Mouse (Mus musculus): ENCODE data around the gene St3gal3. TPM values are rescaled to one million over a fixed set of nuclear protein-coding genes. Genes with fewer than 3 reads are reported as not detected.
A peak's percentile ranks its signal among the peaks of the same experiment; 100 is the strongest.

Gene St3gal3
- polyA plus RNA-seq, 1 experiment from 2014 or later: 6.6 TPM

DNA sequence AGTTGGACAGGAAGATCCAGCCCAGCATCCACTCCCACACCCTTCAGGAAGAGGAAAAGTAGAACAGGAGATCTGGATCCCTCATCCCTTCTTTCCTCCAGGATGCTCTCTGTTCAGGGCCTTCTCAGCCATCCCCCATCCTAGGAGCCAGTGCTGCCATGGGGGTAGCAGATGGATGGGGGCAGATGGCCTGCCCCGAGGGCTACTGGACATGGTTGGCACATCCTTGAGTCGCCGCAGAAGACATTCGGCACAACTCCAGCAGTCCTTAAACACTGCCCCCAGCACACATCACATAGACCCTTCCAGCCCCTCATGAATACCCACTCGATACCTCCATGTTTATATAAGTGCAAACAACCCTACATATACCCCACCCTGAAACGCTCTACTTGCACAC lies 238.7 kb downstream of the St3gal3 start:
- no peaks in the 10 kb centered on the region for H3K27me3 ChIP-seq (ENCODE audit: insufficient read depth, poor library complexity, severe bottlenecking)
- DNase-seq (ENCODE audit: low spot score): no peak
- no peak overlapping the region for H3K4me3 ChIP-seq
- 91% methylated on average over 6 of the region's 6 CpGs for WGBS
- peaks cover 8% of the 10 kb centered on the region for H3K4me1 ChIP-seq
- H3K36me3 ChIP-seq: peaks cover 72% of the 10 kb centered on the region
- no peaks in the 10 kb centered on the region for H3K9me3 ChIP-seq
- no peak overlapping the region for H3K27ac ChIP-seq

DNA sequence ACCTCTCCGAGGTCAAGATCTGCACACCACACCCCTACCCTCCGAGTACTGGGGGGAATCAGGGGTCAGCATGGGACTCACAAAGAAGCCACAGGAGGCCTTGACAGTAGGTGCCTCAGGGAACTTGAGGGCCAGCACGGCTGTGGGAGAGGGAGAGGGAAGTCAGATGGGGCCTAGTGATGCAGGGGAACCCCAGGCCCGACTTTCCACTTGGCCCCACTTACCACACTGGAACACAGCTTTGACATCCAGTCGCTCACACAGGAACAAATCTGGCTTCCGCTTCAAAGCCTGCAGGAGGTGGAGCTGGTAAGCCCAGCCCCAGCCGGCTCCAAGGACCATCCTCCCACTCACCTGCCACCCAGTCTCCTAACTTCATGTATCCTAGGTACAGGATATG lies 239.4 kb downstream of the St3gal3 start:
- Histone ChIP-seq H3K27ac (no peak overlapping the region), H3K4me3 (no peak overlapping the region), H3K9me3 (no peaks in the 10 kb centered on the region), H3K27me3 (ENCODE audit: insufficient read depth, poor library complexity, severe bottlenecking) (no peaks in the 10 kb centered on the region), H3K36me3 (peaks cover 67% of the 10 kb centered on the region), H3K4me1 (peaks cover 15% of the 10 kb centered on the region)
- no peak for DNase-seq (ENCODE audit: low spot score)
- WGBS: 83% methylated on average over 7 of the region's 7 CpGs

DNA sequence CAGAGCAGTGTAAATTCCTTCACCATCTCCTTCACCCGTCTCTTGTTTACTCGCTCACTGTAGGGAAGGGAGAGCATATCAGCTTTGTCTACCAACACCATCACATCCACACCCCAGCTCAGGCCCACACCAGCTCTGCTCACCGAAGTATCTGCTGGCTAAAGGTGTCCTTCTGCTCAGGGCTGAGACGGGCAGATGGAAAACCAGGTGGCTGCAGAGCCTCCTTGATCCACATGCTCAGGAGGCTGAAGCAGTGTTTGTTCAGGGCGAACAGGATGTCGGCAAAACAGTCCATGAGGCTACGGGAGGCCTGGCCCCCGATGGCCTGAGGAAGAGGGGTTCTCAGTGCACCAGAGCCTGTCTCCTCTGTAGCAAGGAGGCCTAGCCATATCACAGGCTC lies 240.1 kb downstream of the St3gal3 start:
- H3K27me3 ChIP-seq (ENCODE audit: insufficient read depth, poor library complexity, severe bottlenecking): no peaks in the 10 kb centered on the region
- no peak for DNase-seq (ENCODE audit: low spot score)
- no peak overlapping the region for H3K4me3 ChIP-seq
- WGBS: 81% methylated on average over 8 of the region's 8 CpGs
- H3K9me3 ChIP-seq: no peaks in the 10 kb centered on the region
- no peak overlapping the region for H3K27ac ChIP-seq
- peaks cover 15% of the 10 kb centered on the region for H3K4me1 ChIP-seq
- peaks cover 67% of the 10 kb centered on the region for H3K36me3 ChIP-seq

DNA sequence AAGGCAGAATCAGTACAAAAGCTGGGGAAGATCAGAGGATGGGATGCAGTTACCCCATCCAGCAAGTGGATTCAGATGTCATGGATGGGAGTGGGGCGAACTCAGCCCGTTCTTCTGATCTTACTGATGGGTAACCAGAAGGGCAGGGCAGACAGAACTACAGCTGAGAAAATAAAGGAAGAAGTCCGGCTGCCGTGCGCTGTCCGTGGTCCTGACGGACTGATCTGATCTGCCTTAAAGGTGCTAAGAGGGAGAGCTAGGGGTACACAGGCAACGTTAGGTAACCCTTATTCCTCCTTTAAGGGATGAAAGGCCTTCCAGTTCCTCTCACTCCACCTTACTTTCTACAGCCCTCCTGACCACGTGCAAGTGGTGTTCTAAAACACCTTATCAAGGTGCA lies 241.3 kb downstream of the St3gal3 start:
- no peak for DNase-seq (ENCODE audit: low spot score)
- Histone ChIP-seq H3K9me3 (no peaks in the 10 kb centered on the region), H3K27ac (no peak overlapping the region), H3K36me3 (peaks cover 63% of the 10 kb centered on the region), H3K4me3 (no peak overlapping the region), H3K4me1 (peaks cover 15% of the 10 kb centered on the region), H3K27me3 (ENCODE audit: insufficient read depth, poor library complexity, severe bottlenecking) (no peaks in the 10 kb centered on the region)
- WGBS: 20% methylated on average over 9 of the region's 9 CpGs

DNA sequence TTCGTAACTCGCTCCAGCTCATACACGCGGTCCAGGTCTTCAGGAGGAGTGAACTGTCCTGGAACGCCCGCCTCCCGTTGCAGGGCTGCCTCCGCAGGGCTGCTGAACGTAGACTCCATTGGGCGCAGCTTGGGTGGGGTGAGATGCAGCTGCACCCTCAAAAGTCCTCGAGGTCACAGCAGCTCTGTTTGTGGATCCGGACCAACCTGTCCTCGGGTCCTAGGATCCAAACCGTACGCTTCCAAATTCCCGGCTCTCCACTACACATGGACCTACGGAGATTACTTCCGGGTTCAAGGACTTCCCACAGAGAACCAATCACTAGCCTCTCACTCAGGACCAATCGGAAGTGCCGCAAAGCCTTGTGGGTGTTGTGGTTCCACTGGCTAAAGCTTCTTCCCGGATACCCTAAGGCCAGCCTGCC lies 243.0 kb downstream of the St3gal3 start, which contains the start of gene Dph2:
TSS of gene Dph2 (minus strand) at position 295 of the 424 bp plus-strand sequence.
- peaks cover 19% of the 10 kb centered on the region for H3K4me1 ChIP-seq
- peak within 1 kb of the TSS; percentile 71 for H3K4me3 ChIP-seq
- H3K36me3 ChIP-seq: peaks cover 48% of the 10 kb centered on the region
- no peaks in the 10 kb centered on the region for H3K27me3 ChIP-seq (ENCODE audit: insufficient read depth, poor library complexity, severe bottlenecking)
- peak; percentile 96 for DNase-seq (ENCODE audit: low spot score)
- peak within 1 kb of the TSS; percentile 19; the same call in 1 of the 2 replicates for H3K27ac ChIP-seq
- under 1% methylated on average over 21 of the region's 21 CpGs for WGBS
- H3K9me3 ChIP-seq: no peaks in the 10 kb centered on the region

DNA sequence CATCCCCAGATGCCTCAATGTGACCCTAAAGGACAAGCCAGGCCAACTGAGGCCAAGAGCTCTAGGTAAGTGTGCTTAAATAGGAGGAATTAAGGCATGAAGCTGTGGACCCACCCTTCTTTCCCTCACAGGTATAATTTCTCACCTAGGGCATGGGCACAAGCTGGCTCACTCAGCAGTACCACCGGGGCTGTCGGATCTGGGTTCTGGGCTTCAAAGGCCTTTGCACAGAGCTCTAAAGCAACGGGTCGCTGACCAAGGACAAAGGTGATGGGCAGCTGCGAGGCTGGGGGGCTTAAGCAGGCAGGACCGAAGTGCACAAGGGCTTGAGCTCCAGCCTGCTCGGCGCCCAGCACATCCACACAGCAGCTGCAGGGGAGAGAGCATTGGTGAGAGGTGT lies 244.0 kb downstream of the St3gal3 start:
- Histone ChIP-seq H3K27me3 (ENCODE audit: insufficient read depth, poor library complexity, severe bottlenecking) (no peaks in the 10 kb centered on the region), H3K9me3 (no peaks in the 10 kb centered on the region), H3K4me3 (peak overlapping the region; percentile 71), H3K36me3 (peaks cover 42% of the 10 kb centered on the region), H3K27ac (no peak overlapping the region), H3K4me1 (peaks cover 29% of the 10 kb centered on the region)
- no peak for DNase-seq (ENCODE audit: low spot score)
- 84% methylated on average over 8 of the region's 8 CpGs for WGBS

DNA sequence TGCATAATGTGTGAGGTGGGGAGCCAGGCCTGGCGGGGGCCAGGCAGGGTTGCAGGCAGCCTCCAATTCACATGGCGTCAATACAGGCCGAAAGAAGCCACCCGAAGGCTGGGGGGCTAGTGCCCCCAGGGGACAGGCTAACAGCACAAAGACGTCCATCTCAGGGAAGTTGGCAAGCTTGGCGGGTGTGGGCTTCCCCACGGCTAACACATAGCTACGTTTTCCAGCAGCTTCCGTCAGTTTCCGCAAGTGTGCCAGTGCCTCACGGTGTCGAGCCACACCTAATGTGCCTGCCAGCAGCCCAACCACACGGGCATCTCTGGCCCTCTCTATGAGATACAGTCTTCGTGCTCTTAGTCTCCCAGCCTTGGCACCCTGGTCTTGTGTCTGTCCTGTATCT lies 244.7 kb downstream of the St3gal3 start:
- Histone ChIP-seq H3K9me3 (no peaks in the 10 kb centered on the region), H3K27ac (no peak overlapping the region), H3K4me3 (no peak overlapping the region), H3K36me3 (peaks cover 42% of the 10 kb centered on the region), H3K27me3 (ENCODE audit: insufficient read depth, poor library complexity, severe bottlenecking) (no peaks in the 10 kb centered on the region), H3K4me1 (peaks cover 30% of the 10 kb centered on the region)
- WGBS: 90% methylated on average over 14 of the region's 14 CpGs
- no peak for DNase-seq (ENCODE audit: low spot score)

DNA sequence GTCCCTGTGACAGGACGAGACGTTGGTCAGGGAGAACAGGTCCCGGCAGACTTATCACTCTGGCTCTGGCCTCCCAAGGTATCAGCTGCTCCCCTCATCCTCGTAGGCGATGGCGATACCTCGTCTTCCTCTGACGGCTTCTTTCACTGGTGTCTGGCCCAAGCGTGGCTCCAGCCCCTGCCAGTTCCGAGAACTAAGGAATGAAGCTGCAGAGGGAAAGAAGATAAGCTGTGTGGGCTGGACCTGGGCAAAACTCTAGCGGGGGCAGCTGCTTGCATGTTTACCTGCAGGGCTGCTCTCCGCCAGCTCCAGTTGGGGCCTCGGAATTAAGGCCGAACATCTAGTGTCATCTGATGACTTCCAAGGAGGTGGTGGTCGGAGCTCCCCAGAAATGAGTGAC lies 245.2 kb downstream of the St3gal3 start:
- DNase-seq (ENCODE audit: low spot score): no peak
- Histone ChIP-seq H3K9me3 (no peaks in the 10 kb centered on the region), H3K27ac (no peak overlapping the region), H3K4me3 (no peak overlapping the region), H3K27me3 (ENCODE audit: insufficient read depth, poor library complexity, severe bottlenecking) (no peaks in the 10 kb centered on the region), H3K36me3 (peaks cover 42% of the 10 kb centered on the region), H3K4me1 (peaks cover 30% of the 10 kb centered on the region)
- 90% methylated on average over 15 of the region's 15 CpGs for WGBS

DNA sequence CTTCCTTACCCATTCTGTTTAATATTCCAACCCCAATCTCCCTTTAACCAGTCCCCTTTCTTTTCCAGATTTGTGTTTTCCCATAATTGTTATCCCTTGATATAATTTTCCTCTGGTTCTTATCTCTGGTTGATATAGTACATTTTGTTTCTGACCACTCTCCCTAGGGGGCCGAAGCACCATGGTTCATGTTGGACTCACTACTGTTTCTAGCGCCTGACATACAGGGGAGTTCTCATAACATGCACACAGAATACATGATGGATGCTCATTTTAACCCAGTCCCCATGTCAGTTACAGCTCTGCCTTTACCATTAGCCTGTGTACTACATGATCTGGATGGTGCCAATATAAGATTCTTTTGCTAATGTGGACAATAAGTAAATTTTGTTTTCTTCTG lies 246.8 kb downstream of the St3gal3 start:
- H3K4me1 ChIP-seq: peaks cover 43% of the 10 kb centered on the region
- peak overlapping the region; percentile 98 for H3K4me3 ChIP-seq
- no peaks in the 10 kb centered on the region for H3K9me3 ChIP-seq
- no peaks in the 10 kb centered on the region for H3K27me3 ChIP-seq (ENCODE audit: insufficient read depth, poor library complexity, severe bottlenecking)
- no peak for DNase-seq (ENCODE audit: low spot score)
- peaks cover 39% of the 10 kb centered on the region for H3K36me3 ChIP-seq
- H3K27ac ChIP-seq: no peak overlapping the region
- 60% methylated on average over 2 of the region's 2 CpGs for WGBS

DNA sequence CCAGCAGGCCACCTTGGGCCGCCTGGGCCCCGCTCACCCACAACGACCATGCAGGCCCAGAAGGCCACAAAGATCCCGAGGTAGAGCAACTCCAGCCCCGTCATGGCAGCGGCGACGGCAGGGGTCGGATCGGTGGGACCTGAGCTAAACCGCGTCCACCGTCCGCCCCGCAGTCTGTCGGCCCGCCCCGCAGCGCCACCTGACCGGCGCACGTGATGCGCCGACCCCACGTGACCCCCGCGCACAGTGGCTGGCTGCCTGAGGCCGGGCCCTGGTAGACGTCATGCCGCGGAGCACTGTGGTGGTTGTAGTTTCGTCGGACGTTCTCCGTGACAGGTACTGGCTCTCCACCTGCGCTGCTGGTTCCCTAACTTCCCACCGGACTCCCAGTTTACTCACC lies 247.6 kb downstream of the St3gal3 start, which contains the start of gene Atp6v0b:
TSS of gene Atp6v0b (minus strand) at position 201 of the 400 bp plus-strand sequence.
- 0% methylated on average over 37 of the region's 37 CpGs for WGBS
- Histone ChIP-seq H3K27me3 (ENCODE audit: insufficient read depth, poor library complexity, severe bottlenecking) (no peaks in the 10 kb centered on the region), H3K9me3 (no peaks in the 10 kb centered on the region), H3K4me1 (peaks cover 48% of the 10 kb centered on the region), H3K4me3 (peak within 1 kb of the TSS; percentile 98), H3K36me3 (peaks cover 39% of the 10 kb centered on the region), H3K27ac (peak within 1 kb of the TSS; percentile 92)
- DNase-seq (ENCODE audit: low spot score): peak; percentile 96

DNA sequence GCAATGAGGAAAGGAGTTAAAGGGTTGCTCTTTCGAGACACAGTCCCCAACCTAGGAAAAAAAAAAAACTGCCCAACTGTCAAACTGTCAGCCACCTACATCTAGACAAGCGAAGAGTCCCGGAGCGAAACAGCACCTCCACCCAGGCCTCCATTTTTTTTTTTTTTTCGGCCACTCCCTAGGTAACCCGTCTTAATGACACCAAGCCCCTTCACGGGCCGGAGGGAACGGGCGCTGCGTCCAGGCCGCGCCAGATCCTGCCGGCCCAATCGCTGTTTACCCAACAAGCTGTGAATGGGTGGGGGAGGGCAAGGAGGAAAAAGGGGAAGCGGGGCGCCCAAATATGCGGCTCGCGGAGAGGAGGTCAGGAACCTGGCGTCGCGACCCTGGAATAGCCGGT lies 248.1 kb downstream of the St3gal3 start:
- H3K27me3 ChIP-seq (ENCODE audit: insufficient read depth, poor library complexity, severe bottlenecking): no peaks in the 10 kb centered on the region
- peaks cover 48% of the 10 kb centered on the region for H3K4me1 ChIP-seq
- peak overlapping the region; percentile 98 for H3K4me3 ChIP-seq
- DNase-seq (ENCODE audit: low spot score): no peak
- WGBS: 2% methylated on average over 24 of the region's 24 CpGs
- H3K36me3 ChIP-seq: peaks cover 39% of the 10 kb centered on the region
- no peaks in the 10 kb centered on the region for H3K9me3 ChIP-seq
- peak overlapping the region; percentile 92 for H3K27ac ChIP-seq

DNA sequence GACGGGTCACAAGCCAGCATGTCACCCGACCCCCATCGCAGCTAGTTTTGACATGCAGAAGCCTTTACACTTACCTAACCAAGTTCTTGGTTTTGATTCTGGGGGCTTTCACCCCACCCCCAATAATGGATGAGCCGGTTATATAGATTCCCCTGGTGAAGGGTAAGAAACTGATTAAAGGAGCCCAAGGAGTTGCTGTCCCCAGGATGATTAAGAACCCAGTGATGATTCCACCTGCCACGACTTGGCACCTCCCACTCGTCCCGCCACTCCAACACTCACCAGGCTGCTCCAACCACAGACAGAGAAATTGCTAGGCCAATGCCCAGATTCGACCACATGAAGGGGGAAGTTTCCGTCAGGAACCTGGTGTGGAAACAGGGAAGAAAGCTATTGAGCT lies 248.7 kb downstream of the St3gal3 start:
- Histone ChIP-seq H3K36me3 (peaks cover 42% of the 10 kb centered on the region), H3K27ac (no peak overlapping the region), H3K4me3 (peak overlapping the region; percentile 98), H3K9me3 (no peaks in the 10 kb centered on the region), H3K4me1 (peaks cover 45% of the 10 kb centered on the region), H3K27me3 (ENCODE audit: insufficient read depth, poor library complexity, severe bottlenecking) (no peaks in the 10 kb centered on the region)
- WGBS: 77% methylated on average over 9 of the region's 9 CpGs
- no peak for DNase-seq (ENCODE audit: low spot score)

DNA sequence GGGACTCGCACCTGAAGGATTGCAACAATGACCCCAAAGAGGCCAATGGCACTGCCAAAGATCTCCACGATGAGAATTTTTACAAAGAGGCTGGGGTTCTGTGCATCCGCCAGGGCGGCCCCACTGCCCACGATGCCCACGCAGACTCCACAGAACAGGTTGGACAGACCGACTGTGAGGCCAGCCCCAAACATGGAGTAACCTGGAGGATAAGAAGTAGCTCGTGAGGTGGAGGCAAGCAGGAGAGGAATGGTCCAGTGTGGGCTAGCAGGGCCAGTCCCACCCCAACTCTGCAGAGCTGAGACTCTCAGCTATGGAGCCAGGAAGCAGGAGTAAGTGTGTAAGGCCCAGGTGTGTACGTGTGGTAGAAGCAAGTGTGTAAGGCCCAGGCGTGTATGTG lies 249.6 kb downstream of the St3gal3 start:
- no peak for DNase-seq (ENCODE audit: low spot score)
- H3K27ac ChIP-seq: no peak overlapping the region
- H3K9me3 ChIP-seq: no peaks in the 10 kb centered on the region
- peaks cover 47% of the 10 kb centered on the region for H3K36me3 ChIP-seq
- 92% methylated on average over 10 of the region's 10 CpGs for WGBS
- peaks cover 38% of the 10 kb centered on the region for H3K4me1 ChIP-seq
- H3K27me3 ChIP-seq (ENCODE audit: insufficient read depth, poor library complexity, severe bottlenecking): no peaks in the 10 kb centered on the region
- H3K4me3 ChIP-seq: no peak overlapping the region

DNA sequence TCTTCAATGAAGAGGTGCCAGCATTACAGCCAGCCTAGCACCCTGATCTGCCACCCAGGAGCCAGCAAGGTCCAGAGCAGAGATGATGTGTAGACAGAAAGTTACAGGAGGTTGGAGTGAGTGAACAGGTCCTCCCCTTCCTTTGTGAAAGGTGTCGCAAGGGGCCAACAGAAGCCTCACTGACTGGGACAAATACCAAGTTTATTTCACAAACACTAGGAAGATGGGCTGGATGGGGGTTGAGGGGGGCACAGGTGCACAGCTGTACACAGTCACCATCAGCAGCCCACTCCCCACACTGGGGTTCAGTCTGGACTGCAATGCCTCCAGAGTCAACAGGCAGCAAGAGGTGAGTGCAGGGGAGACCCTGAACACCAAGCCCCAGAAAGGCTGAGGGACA lies 250.6 kb downstream of the St3gal3 start:
- H3K27ac ChIP-seq: no peak overlapping the region
- DNase-seq (ENCODE audit: low spot score): no peak
- WGBS: 93% methylated on average over 1 of the region's 1 CpGs
- peak overlapping the region; percentile 81; the same call in 1 of the 2 replicates for H3K4me3 ChIP-seq
- peaks cover 46% of the 10 kb centered on the region for H3K36me3 ChIP-seq
- no peaks in the 10 kb centered on the region for H3K9me3 ChIP-seq
- H3K4me1 ChIP-seq: peaks cover 38% of the 10 kb centered on the region
- H3K27me3 ChIP-seq (ENCODE audit: insufficient read depth, poor library complexity, severe bottlenecking): no peaks in the 10 kb centered on the region
